Mouse (Mus musculus): Measurements from ENCODE around the gene Naaladl2. TPM values are rescaled to one million over a fixed set of nuclear protein-coding genes. Genes with fewer than 3 reads are reported as not detected.
"Not testable (repeated sequence)": the region's sequence is repeated elsewhere in the genome, so short reads cannot be mapped to it uniquely, and the experiment has no call there.

The Naaladl2 gene
- polyA plus RNA-seq, 1 experiment from 2014 or later = 3.3 TPM

DNA sequence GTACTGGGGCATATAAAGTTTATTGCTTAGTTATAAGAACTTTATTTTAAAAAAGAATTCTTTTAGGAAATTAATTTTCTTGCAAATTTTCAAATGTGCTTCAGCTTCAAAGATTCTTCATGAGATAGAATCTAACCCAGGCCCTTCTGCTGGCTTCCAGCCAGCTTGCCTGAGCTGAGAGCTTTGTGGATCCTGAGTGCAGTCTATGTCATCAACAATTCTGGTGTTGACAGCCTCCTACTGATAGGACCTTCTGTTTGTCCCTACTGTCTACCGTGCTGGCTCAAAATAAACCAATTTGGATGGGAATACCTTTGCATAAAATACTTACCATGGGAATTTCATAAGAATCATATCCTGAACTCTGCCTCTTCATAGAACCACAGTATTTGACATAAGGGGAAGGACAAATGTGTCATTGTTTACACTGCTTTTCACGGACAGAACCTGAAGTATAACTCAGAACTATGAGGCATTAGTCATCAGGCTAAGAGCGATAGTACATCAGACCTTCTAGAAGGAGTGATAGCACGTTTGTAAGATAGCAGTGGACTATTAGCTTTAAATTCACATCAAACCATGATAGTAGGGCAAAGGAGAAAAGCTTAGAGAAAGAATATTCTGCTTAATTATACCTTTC lies 829.3 kb downstream of the Naaladl2 start:
- WGBS = 44% methylated on average over 4 of the region's 4 CpGs
- H3K4me1 ChIP-seq (ENCODE audit: control insufficient read depth, insufficient read depth, low read length) = no peaks in the 10 kb centered on the region
- no peaks in the 10 kb centered on the region for H3K36me3 ChIP-seq (ENCODE audit: control insufficient read depth, insufficient read depth, low read length)
- no peak for ATAC-seq
- no peak overlapping the region for H3K9ac ChIP-seq (ENCODE audit: low read depth, low read length)
- H3K9me3 ChIP-seq (ENCODE audit: control insufficient read depth, low read length) = no peaks in the 10 kb centered on the region
- no peak overlapping the region for H3K4me3 ChIP-seq (ENCODE audit: low read length)
- no peak overlapping the region for H3K27ac ChIP-seq (ENCODE audit: low read length)
- no peaks in the 10 kb centered on the region for H3K27me3 ChIP-seq (replicated peaks; ENCODE audit: control insufficient read depth, insufficient read depth, low read length)
- H3K4me2 ChIP-seq (ENCODE audit: low read depth, low read length) = no peak overlapping the region

DNA sequence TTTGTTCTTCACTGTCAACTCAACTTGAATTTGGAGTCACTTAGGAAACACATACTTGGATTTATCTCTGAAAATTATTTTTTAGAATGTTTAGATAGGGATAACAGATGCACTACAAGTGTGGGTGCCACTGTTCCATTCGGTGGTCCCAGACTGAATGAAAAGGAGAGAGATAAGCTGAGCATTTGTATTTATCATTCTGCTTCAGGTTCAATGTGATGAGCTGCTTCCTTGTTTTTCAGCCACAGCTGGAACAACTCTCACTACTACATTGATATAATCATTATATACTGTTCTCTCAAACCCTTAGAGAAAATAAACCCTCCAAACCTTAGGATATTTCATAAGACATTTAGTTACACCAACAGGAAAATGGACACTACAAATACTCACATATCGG lies 918.6 kb downstream of the Naaladl2 start:
- no peaks in the 10 kb centered on the region for H3K4me1 ChIP-seq (ENCODE audit: control insufficient read depth, insufficient read depth, low read length)
- no peak overlapping the region for H3K27ac ChIP-seq (ENCODE audit: low read length)
- 83% methylated on average over 2 of the region's 2 CpGs for WGBS
- no peaks in the 10 kb centered on the region for H3K9me3 ChIP-seq (ENCODE audit: control insufficient read depth, low read length)
- H3K9ac ChIP-seq (ENCODE audit: low read depth, low read length) = no peak overlapping the region
- H3K4me2 ChIP-seq (ENCODE audit: low read depth, low read length) = no peak overlapping the region
- ATAC-seq = no peak
- no peak overlapping the region for H3K4me3 ChIP-seq (ENCODE audit: low read length)
- H3K27me3 ChIP-seq (replicated peaks; ENCODE audit: control insufficient read depth, insufficient read depth, low read length) = no peaks in the 10 kb centered on the region
- no peaks in the 10 kb centered on the region for H3K36me3 ChIP-seq (ENCODE audit: control insufficient read depth, insufficient read depth, low read length)

DNA sequence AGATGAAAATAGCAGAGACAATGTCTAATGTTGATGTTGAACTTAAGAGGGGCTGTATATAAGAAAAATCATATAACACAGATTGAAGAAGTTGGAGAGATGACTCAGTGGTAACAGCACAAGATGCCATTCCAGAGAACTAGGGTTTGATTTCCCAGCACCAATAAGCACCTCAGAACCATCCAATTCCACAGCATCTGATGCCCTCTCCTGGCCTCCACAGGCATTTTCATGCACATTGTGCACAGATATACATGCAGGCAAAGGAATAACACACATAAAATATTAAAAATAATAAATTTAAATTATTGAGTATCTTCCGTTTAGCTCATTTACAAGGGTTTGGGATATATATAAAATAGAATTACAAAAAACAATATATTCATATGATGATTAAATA lies 926.6 kb downstream of the Naaladl2 start:
- 86% methylated on average over 1 of the region's 1 CpGs for WGBS
- no peak for ATAC-seq
- Histone ChIP-seq H3K4me2 (ENCODE audit: low read depth, low read length) (no peak overlapping the region), H3K4me3 (ENCODE audit: low read length) (no peak overlapping the region), H3K9ac (ENCODE audit: low read depth, low read length) (no peak overlapping the region), H3K9me3 (ENCODE audit: control insufficient read depth, low read length) (no peaks in the 10 kb centered on the region), H3K36me3 (ENCODE audit: control insufficient read depth, insufficient read depth, low read length) (no peaks in the 10 kb centered on the region), H3K27ac (ENCODE audit: low read length) (no peak overlapping the region), H3K27me3 (replicated peaks; ENCODE audit: control insufficient read depth, insufficient read depth, low read length) (no peaks in the 10 kb centered on the region), H3K4me1 (ENCODE audit: control insufficient read depth, insufficient read depth, low read length) (no peaks in the 10 kb centered on the region)

DNA sequence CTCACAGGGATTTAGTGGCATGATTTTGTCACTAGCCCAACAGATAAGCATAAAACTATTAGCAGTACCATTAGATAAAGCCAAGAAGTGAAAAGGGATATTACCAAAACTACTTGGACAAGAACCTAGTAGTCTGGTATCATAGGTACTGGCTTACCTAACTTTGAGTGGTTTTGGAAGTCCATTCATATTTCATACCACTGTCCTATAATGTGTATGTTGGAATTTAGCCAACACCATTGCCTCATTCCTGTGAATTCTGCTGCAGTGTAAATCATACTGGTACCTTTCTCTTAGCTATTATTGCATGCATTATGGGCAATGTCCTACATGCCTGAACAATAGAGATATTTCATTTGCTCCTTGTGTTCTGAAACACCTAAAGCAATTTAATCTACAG lies 977.5 kb downstream of the Naaladl2 start:
- Histone ChIP-seq H3K4me2 (ENCODE audit: low read depth, low read length) (no peak overlapping the region), H3K4me3 (ENCODE audit: low read length) (no peak overlapping the region), H3K36me3 (ENCODE audit: control insufficient read depth, insufficient read depth, low read length) (no peaks in the 10 kb centered on the region), H3K9me3 (ENCODE audit: control insufficient read depth, low read length) (no peaks in the 10 kb centered on the region), H3K4me1 (ENCODE audit: control insufficient read depth, insufficient read depth, low read length) (no peaks in the 10 kb centered on the region), H3K27ac (ENCODE audit: low read length) (no peak overlapping the region), H3K27me3 (replicated peaks; ENCODE audit: control insufficient read depth, insufficient read depth, low read length) (no peaks in the 10 kb centered on the region), H3K9ac (ENCODE audit: low read depth, low read length) (no peak overlapping the region)
- ATAC-seq = no peak

DNA sequence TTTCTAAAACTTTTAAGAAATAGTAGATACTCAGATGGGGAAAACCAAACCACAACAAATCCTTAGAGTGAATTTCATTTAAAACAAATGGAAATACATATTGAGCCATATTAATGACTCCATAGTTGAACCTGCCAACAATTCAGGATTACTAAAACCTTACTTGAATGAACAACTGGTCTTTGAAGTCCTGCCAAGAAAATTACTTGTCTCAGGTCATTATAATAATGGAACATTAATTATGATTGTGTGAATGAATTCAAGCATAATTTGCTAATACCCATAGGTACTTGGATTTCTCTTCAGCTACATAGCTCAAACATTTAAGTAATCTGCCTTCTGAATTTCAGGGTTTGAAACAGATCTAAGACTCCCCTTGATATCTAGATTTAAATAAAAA lies 980.1 kb downstream of the Naaladl2 start:
- Histone ChIP-seq H3K4me3 (ENCODE audit: low read length) (no peak overlapping the region), H3K9me3 (ENCODE audit: control insufficient read depth, low read length) (no peaks in the 10 kb centered on the region), H3K9ac (ENCODE audit: low read depth, low read length) (no peak overlapping the region), H3K4me1 (ENCODE audit: control insufficient read depth, insufficient read depth, low read length) (no peaks in the 10 kb centered on the region), H3K4me2 (ENCODE audit: low read depth, low read length) (no peak overlapping the region), H3K27ac (ENCODE audit: low read length) (no peak overlapping the region), H3K36me3 (ENCODE audit: control insufficient read depth, insufficient read depth, low read length) (no peaks in the 10 kb centered on the region), H3K27me3 (replicated peaks; ENCODE audit: control insufficient read depth, insufficient read depth, low read length) (no peaks in the 10 kb centered on the region)
- ATAC-seq = no peak

DNA sequence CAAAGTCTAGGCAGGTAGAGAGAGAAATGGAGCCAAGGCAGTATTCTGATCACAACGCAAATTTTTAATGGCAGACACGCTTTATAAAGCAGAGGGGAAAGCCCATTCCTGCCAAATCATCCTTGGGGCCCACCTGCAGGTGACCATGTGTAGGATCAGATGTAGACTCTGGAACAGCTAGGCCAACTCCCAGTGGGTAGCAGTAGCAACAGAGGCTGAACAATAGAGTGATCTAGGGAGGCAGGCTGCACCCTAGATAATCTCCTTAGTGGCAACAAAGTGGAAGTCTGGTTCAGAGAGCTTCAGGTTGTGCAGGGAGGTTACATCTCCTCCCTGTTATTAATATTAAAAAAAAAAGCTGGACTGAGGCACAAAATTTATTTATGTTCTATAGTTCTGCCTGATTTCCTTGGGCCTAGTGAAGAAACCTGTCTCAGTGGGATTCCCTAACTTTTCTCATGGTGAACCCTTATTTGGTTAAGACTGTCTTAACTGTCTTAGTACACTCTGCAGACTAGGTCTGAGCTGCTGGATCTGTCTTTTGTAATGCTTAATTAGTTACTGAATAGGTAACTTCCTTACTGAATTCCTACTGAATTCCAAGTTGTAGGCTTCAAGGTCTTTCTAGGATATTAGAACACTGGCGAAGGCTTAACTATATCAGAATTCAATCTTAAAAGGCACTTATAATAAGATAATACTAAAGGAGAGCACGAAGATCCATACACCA lies 992.8 kb downstream of the Naaladl2 start:
- not testable (repeated sequence) for H3K27ac ChIP-seq (ENCODE audit: low read length); H3K9me3 ChIP-seq (ENCODE audit: control insufficient read depth, low read length); H3K9ac ChIP-seq (ENCODE audit: low read depth, low read length); ATAC-seq; H3K4me3 ChIP-seq (ENCODE audit: low read length); H3K4me2 ChIP-seq (ENCODE audit: low read depth, low read length); H3K27me3 ChIP-seq (replicated peaks; ENCODE audit: control insufficient read depth, insufficient read depth, low read length); H3K4me1 ChIP-seq (ENCODE audit: control insufficient read depth, insufficient read depth, low read length); H3K36me3 ChIP-seq (ENCODE audit: control insufficient read depth, insufficient read depth, low read length)
- WGBS = 82% methylated on average over 4 of the region's 4 CpGs

DNA sequence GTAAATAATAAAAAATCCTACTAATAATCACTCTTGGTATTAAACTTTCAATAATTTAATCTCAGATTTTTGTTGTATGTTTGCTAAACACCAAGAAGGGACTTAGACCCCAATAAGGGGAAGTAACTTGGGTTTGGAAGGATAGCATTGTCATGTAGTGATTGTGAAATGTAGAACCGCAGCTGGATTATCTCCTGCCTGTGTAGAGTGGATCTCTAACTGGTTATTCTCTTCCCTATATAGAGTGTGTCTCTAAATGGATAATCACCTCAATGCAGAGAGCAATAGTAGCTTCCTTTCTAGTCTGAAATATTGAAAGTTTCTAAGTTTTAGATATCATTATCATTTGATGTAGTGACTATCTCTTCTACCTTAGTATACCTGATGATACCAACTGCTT lies 1001.3 kb downstream of the Naaladl2 start:
- no peaks in the 10 kb centered on the region for H3K9me3 ChIP-seq (ENCODE audit: control insufficient read depth, low read length)
- no peak overlapping the region for H3K4me2 ChIP-seq (ENCODE audit: low read depth, low read length)
- H3K27ac ChIP-seq (ENCODE audit: low read length) = no peak overlapping the region
- no peak for ATAC-seq
- WGBS = 84% methylated on average over 1 of the region's 1 CpGs
- H3K4me3 ChIP-seq (ENCODE audit: low read length) = no peak overlapping the region
- H3K36me3 ChIP-seq (ENCODE audit: control insufficient read depth, insufficient read depth, low read length) = no peaks in the 10 kb centered on the region
- H3K4me1 ChIP-seq (ENCODE audit: control insufficient read depth, insufficient read depth, low read length) = no peaks in the 10 kb centered on the region
- no peaks in the 10 kb centered on the region for H3K27me3 ChIP-seq (replicated peaks; ENCODE audit: control insufficient read depth, insufficient read depth, low read length)
- no peak overlapping the region for H3K9ac ChIP-seq (ENCODE audit: low read depth, low read length)

DNA sequence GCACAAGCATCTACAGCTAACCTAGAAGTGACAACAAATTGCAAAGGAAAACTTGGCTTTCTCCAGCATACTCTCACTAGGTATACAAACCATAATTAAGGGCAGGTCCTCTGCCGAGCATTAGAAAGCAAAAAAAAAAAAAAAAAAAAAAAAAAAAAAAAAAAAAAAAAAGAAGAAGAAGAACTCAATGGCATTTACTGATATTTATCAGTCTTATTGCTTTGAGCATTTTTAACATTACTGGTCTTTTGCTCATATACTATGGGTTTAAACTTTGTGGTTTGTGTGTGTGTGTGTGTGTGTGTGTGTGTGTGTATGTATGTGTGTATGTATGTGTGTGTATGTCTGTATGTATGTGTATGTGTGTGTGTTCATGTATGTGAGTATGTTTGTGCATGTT lies 1006.1 kb downstream of the Naaladl2 start:
- Histone ChIP-seq H3K4me2 (ENCODE audit: low read depth, low read length) (no peak overlapping the region), H3K4me3 (ENCODE audit: low read length) (no peak overlapping the region), H3K27ac (ENCODE audit: low read length) (no peak overlapping the region), H3K9me3 (ENCODE audit: control insufficient read depth, low read length) (no peaks in the 10 kb centered on the region), H3K9ac (ENCODE audit: low read depth, low read length) (no peak overlapping the region), H3K4me1 (ENCODE audit: control insufficient read depth, insufficient read depth, low read length) (no peaks in the 10 kb centered on the region), H3K27me3 (replicated peaks; ENCODE audit: control insufficient read depth, insufficient read depth, low read length) (no peaks in the 10 kb centered on the region), H3K36me3 (ENCODE audit: control insufficient read depth, insufficient read depth, low read length) (no peaks in the 10 kb centered on the region)
- ATAC-seq = no peak
- 78% methylated on average over 1 of the region's 1 CpGs for WGBS

DNA sequence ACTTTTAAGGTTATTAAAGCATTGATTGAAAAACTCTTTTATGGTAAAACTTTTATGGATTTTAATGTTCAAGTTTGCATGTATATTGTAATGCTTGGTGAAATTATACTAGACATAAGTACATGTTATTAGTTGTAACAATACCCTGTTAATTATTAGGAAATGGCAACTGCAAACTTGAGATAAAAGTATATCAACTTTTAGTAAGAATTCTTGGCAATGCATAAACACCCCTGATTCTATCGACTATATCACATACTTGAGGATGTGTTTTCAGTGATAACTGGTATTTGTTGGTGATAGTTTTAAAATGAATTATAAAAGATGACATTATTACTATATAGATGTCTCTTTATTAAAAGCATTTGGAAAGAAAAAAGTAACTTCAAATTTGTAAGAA lies 1017.9 kb downstream of the Naaladl2 start:
- Histone ChIP-seq H3K4me1 (ENCODE audit: control insufficient read depth, insufficient read depth, low read length) (no peaks in the 10 kb centered on the region), H3K4me2 (ENCODE audit: low read depth, low read length) (no peak overlapping the region), H3K27ac (ENCODE audit: low read length) (no peak overlapping the region), H3K27me3 (replicated peaks; ENCODE audit: control insufficient read depth, insufficient read depth, low read length) (no peaks in the 10 kb centered on the region), H3K9me3 (ENCODE audit: control insufficient read depth, low read length) (no peaks in the 10 kb centered on the region), H3K9ac (ENCODE audit: low read depth, low read length) (no peak overlapping the region), H3K4me3 (ENCODE audit: low read length) (no peak overlapping the region), H3K36me3 (ENCODE audit: control insufficient read depth, insufficient read depth, low read length) (no peaks in the 10 kb centered on the region)
- no peak for ATAC-seq
- WGBS = 80% methylated on average over 1 of the region's 1 CpGs

DNA sequence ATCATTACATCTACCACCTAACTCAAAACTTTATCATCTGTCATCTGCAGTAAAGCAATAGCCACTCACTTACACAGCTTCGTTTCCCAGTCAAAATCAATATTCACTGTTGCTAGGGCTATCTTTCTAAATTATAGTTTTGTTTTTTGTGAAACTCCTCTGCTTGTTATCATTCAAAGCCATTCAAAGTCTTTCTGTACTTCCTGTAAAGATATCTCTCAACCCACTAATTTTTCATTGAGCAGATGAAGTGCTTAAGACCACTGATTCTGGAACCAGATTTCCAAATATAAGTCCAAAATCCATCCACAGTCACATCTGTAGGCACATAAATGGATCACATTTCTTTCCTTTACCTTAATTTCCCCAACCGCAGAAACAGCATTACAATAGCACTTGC lies 1020.0 kb downstream of the Naaladl2 start:
- Histone ChIP-seq H3K36me3 (ENCODE audit: control insufficient read depth, insufficient read depth, low read length) (no peaks in the 10 kb centered on the region), H3K4me1 (ENCODE audit: control insufficient read depth, insufficient read depth, low read length) (no peaks in the 10 kb centered on the region), H3K9me3 (ENCODE audit: control insufficient read depth, low read length) (no peaks in the 10 kb centered on the region), H3K9ac (ENCODE audit: low read depth, low read length) (no peak overlapping the region), H3K27ac (ENCODE audit: low read length) (no peak overlapping the region), H3K27me3 (replicated peaks; ENCODE audit: control insufficient read depth, insufficient read depth, low read length) (no peaks in the 10 kb centered on the region), H3K4me2 (ENCODE audit: low read depth, low read length) (no peak overlapping the region), H3K4me3 (ENCODE audit: low read length) (no peak overlapping the region)
- ATAC-seq = no peak
- 72% methylated on average over 2 of the region's 2 CpGs for WGBS
